Mouse (Mus musculus): Measurements from ENCODE around the gene Lypd4.
A peak's percentile ranks its signal among the peaks of the same experiment; 100 is the strongest.
"Not testable (repeated sequence)": the region's sequence is repeated elsewhere in the genome, so short reads cannot be mapped to it uniquely, and the experiment has no call there.

The Lypd4 gene

DNA sequence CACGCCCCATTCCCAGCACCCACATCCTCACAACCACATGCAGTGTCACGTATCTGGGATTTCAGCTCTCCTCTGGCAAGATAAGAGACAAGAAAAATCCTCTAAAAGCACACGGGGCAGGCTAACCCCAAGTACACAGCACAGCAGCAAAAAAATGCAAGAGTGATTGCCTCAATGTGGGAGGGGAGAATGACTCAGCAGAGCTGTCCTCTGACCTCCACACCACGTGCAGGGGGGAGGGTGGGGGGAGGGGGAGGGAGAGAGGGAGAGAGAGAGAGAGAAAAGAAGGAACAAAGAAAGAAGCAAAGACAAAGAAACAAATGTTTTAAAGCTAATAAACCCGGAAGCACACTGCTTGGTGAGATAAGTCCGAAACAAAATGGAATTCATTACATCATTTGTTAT lies 18.8 kb downstream of the Lypd4 start:
- no peak for DNase-seq (ENCODE audit: low spot score in 2 of 2)

DNA sequence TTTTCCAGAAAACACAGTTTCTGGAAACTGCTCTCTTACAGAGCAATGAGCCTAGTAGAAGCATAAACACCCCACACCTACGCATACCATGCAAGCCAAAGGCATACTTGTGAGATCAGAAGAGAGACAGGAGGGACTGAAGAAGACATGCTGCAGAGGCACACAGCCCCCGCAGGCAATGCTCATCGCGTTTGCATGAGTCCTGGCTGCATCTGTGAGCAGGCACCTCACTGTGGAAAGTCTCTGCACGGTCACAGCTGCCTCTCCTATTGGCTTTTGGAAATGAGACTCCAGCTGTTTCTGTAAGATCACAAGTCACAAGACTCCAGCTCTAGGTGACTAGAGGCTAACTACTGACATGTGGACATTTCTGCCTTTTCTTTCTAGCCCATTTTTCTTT lies 19.6 kb downstream of the Lypd4 start:
- no peak for DNase-seq (ENCODE audit: low spot score in 2 of 2)

DNA sequence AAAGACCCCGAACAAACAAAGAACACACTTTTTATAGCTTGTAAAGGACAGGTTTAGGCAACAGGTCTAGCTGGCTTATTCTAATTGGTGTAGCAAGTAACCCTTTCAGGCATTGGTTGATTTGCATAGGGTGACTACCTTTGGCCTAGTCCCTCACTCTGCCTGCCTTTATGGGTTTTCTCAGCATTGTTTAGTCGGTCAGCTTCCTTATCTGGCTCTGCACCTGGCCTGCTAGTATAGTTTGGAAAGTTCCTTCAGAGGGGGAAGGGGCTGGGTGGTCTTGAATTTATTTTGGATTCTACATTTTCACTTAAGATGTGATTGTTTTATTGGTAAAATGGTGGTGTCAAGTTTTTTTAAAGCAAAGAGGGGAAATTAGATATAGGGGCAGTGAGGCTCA lies 23.2 kb downstream of the Lypd4 start:
- DNase-seq (ENCODE audit: low spot score in 2 of 2), result not testable (repeated sequence)

DNA sequence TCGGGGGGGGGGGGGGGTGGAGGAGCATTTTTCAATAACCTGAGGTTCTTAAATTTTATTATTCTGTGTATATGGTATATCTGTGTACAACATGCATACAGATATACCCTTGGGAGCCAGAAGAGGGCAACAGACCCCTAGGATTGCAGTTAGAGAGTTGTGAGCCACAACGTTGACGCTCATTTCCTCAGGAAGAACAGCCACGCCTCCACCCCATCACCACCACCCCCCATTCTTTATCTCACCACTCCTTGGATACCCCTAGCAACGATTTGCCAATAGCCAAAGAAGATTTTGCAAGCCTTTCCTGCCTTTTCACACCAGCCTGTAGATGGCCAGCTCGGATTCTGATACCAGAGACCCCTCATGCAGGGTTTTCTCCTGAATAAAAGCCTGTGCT lies 24.0 kb downstream of the Lypd4 start:
- DNase-seq (ENCODE audit: low spot score in 2 of 2), result no peak

DNA sequence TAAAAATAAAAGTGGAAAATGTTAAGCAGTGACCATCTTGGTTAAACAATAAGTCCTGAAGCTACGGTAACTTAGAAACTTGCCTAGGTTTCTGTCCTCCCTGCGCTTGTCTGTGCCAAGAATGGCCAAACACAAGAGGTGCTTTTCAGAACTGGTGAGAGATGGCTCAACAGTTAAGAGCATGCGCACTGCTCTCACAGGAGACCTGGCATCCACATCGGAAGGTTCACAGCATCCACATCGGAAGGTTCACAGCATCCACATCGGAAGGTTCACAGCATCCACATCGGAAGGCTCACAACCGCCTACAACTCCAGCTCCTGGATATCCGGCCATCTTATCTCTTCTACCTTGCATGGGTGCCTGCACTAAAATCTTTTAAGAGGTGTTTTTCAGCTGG lies 24.6 kb downstream of the Lypd4 start:
- no peak for DNase-seq (ENCODE audit: low spot score in 2 of 2)

DNA sequence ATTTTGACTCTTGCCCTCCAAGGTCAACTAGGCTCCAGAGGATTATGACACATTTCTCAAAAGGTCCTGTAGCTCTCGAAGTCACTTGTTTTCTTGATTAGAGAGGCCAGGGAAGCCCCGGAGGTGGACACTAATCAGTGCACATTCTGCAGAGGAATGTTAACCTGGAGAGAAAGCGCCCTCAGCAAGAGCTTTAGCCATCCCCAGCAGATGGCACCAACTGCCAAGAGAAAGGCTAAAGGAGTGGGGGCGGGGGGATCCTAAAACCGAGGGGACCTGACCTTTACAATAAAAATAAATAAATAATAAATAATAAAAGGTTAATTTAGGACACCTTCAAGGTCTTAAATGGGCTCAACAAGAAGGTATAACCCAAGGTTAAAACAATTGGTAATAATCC lies 25.6 kb downstream of the Lypd4 start:
- DNase-seq (ENCODE audit: low spot score in 2 of 2), result no peak

DNA sequence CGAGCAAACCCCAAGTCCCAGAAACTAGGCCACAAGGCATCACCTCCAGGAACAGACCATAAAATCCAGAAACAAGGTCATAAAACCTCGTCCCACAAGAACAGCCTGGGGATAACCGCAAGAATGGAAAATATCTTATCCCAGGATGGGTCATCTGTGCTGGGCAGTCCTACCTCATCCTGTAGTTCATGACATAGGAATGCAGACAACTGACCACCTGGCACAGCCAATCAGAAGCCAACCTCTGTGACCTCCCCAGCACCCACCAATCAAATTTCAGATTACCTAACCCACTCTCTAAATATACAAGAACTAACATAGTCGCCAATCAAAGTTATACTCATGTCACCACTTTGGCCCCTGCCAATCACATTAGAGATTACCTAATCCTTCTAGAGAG lies 28.7 kb downstream of the Lypd4 start:
- DNase-seq (ENCODE audit: low spot score in 2 of 2), result no peak

DNA sequence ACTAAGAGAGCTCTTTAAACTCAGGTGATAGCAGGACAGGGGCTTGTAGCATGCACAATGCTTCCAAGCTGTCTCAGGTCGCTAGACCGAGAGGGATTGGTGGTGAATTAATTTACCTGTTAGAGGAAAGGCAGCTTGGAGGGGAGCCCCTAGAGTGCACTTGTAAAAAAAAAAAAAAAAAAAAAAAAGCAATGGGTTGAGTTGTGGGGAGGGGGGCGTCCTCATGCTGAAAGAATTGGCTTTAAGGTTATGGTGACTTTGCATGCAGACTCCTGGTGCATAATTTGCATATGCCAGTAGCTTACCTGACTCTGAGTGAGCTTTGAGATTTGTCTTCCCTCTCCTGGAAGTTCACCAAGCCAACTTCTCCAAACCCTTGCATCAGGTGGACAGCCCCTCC lies 29.4 kb downstream of the Lypd4 start:
- no peak for DNase-seq (ENCODE audit: low spot score in 2 of 2)

DNA sequence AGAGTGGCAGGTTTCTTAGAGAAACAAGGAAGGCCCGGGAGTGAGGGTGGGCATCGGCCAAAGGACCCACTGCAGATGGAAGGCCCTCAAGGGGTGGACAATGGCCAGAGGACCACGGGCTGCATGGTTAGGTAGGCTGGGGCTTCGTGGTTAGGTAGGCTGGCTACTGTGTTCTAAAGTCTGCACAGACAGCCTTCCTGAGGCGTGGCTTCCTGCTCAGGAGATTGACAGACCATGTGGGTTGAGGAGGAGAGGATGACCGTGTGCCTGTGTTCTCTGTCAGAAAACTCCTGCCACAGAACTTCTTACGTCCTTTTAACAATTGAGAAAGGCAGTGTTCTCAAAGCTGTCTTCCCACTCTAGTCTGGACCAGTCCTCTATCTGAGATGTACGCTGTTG lies 30.3 kb downstream of the Lypd4 start:
- DNase-seq (ENCODE audit: low spot score in 2 of 2), result peak in 1 of 2 experiments; percentile 5

DNA sequence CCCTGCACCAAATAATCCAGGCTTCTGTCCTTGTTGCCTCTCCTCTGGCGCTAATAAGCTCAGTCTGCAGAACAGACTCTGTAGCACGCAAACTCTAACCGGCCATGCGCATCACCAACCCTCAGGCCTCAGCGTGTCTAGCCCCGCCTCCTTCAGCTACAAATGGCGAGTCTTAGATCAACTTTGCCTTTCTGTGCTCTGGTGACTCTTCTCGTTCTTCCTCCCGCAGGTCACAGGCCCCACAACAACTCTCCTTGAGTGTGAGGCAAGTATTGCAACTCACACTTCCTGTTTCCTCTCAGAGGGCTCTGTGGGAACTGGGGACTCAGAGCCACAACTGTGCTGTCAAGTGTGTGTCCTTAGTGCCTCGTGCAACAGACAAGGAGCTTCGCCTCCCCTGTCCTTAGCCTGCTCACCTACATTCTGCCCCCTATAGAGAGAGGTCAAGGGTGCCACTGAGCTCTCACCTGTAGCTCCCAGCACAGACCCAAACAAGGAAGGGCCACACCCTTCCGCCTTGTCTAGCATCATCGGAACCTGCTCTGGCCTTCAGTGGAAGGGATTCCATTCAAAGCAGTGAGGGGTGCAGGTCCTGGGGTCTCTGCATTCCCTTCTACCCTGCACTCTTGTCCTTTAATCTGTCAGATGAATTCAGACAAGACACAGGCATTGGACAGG lies 30.9 kb downstream of the Lypd4 start:
- DNase-seq (ENCODE audit: low spot score in 2 of 2), result peak in 1 of 2 experiments; percentile 53

DNA sequence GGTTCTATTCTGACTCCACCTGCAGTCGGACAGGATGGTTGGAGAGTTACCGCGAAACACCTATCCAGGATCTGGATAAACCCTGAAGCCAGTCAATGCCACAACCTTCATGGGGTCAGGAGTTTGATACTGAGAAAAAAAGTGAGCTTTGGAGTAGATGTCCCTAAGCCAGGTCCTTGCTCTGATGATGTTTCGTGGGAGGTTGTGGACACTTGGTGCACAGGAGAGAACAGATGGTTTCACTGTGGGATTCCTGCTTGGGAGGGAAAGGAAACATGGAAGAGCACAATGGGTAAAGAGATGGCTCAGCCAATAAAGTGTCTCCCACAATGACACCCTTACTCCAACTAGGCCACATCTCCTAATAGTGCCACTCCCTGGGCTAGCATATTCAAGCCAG lies 42.6 kb downstream of the Lypd4 start:
- no peak for DNase-seq (ENCODE audit: low spot score in 2 of 2)

DNA sequence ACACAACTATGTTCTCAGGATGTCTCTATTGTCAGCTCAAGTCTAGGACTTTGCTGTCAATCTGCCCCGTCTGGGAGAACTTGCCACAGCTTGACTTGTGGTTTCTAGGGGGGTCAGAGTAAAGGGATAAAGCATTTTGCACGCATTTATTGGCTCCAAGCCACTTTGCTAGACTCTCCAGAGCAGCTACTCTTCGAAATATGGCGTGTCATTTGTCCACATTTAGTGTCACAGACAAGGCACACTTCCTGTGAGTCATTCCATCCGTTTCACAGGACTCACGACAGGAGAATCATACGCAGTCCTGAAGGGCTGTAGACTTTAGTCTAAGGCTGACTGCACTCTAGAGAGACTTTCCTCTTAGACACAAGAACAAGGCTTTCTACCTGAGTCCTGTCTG lies 45.3 kb downstream of the Lypd4 start:
- DNase-seq (ENCODE audit: low spot score in 2 of 2), result no peak

DNA sequence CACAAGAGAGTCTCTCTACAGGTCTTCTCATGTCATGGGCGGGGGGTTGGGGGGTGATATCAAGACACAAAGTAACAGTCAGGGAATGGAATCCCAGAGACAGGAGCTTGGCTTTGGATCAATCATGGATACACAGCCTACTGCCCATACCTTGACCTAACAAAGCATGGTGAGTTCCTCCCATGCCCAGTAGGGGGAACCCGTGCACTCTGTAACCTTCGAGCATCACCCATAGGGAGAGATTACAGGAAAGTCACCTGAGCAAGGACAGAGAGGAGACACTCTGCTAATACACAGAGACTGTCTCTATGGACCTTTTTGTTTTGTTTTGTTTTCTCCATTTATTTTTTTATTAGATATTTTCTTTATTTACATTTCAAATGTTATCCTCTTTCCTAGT lies 52.2 kb downstream of the Lypd4 start:
- DNase-seq (ENCODE audit: low spot score in 2 of 2), result peak; percentile 61 to 78
